In the genomic region with DNA sequence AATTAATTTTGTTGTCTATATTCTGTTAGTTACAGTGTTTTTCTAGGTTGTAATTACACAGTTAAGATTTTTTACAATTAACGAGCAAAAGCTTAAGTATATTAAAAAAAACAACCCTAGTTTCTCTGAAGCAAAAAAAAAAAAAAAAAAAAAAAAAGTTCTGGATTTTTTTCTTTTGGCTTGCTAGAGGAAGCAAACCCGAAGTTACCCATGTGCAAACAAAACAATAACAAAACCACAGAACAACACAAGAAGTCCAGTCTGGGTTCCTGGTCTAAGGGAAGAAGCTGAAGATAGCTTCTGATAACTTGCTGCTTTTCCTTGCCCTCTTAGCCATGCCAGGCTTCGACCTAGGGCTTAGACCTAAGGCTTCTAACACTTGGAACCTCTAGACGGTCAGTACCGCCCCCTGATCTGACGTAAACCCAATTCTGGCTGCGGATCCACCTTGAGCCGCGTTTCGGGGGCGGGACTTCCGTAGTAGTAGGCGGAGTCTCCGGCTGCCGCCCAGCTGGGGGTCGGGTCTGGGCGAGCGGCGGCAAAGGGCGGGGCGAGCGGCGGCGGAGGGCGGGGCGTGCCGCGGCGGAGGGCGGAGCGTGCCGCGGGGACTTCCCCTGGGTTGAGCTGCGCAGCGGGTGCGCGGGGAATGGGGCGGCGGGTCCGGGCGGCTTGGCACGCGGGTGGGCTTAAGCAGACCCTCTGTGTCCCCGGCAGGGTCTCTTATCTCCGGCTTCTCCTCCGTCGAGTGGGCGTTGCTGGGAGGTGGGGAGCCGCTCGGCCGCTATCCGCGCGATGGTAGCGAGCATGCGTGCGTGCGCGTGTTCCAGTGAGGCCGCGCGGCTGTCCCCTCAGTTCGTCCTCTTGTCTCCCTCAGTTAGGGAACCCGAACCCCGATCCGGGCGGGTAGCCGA, we compare ENCODE assay signal across 7 mouse cellular contexts. TPM values are rescaled to one million over a fixed set of nuclear protein-coding genes. Genes with fewer than 3 reads are reported as not detected.
DNase-seq lines count a peak whose midpoint lies in the region; ATAC-seq lines count a peak whose summit lies in the region.

A gene (plus strand): TSS at position 580 of the 911 bp plus-strand sequence.

- 0 out of 2 replicates have a peak within 1 kb of the TSS, but pooled peaks have one; percentile 3 for H3K27ac ChIP-seq in embryonic facial prominence, embryonic 11.5 days (replicated peaks; ENCODE audit: low read depth, low read length)
- peak within 1 kb of the TSS; percentile 90 for H3K27ac ChIP-seq in limb, embryonic 10.5 days
- peak within 1 kb of the TSS; percentile 53; the same call in 1 of the 2 replicates for H3K27ac ChIP-seq in midbrain, embryonic 13.5 days

- DNase-seq in adrenal gland, postnatal 14 days, result peak; percentile 97
- DNase-seq in embryonic facial prominence, embryonic 11.5 days (ENCODE audit: low spot score), result peak; percentile 95
- DNase-seq in kidney, adult 11 months, result peak; percentile 93
- DNase-seq in limb, embryonic 10.5 days (ENCODE audit: low spot score), result peak; percentile 95
- peak; percentile 98 for DNase-seq in spleen, adult 12 weeks (ENCODE audit: low spot score)

- H3K4me1 ChIP-seq in embryonic facial prominence, embryonic 11.5 days (ENCODE audit: control insufficient read depth, insufficient read depth, low read length), result no peaks in the 10 kb centered on the region
- H3K4me1 ChIP-seq in limb, embryonic 10.5 days, result peaks cover 6% of the 10 kb centered on the region; the same call in 1 of the 2 replicates
- peaks cover 8% of the 10 kb centered on the region for H3K4me1 ChIP-seq in midbrain, embryonic 13.5 days (replicated peaks)

- peak; percentile 96 for ATAC-seq in embryonic facial prominence, embryonic 11.5 days (replicated peaks; ENCODE audit: insufficient number of reproducible peaks, low FRiP score, low TSS enrichment, low read depth)
- peak; percentile 97 for ATAC-seq in granulocyte monocyte progenitor cell, adult 5-6 weeks (replicated peaks; ENCODE audit: poor library complexity, severe bottlenecking)
- ATAC-seq in midbrain, embryonic 13.5 days, result peak; percentile 98

- H3K36me3 ChIP-seq in embryonic facial prominence, embryonic 11.5 days (replicated peaks; ENCODE audit: control insufficient read depth, insufficient read depth, low read depth, low read length), result no peaks in the 10 kb centered on the region
- H3K36me3 ChIP-seq in limb, embryonic 10.5 days, result no peaks in the 10 kb centered on the region
- H3K36me3 ChIP-seq in midbrain, embryonic 13.5 days, result no peaks in the 10 kb centered on the region

- WGBS in embryonic facial prominence, embryonic 11.5 days, result 4% methylated on average over 51 of the region's 68 CpGs
- WGBS in limb, embryonic 10.5 days, result 4% methylated on average over 54 of the region's 68 CpGs
- 3% methylated on average over 66 of the region's 68 CpGs for WGBS in midbrain, embryonic 13.5 days

- no peaks in the 10 kb centered on the region for H3K27me3 ChIP-seq in embryonic facial prominence, embryonic 11.5 days (ENCODE audit: control insufficient read depth, insufficient read depth, low read length)
- no peaks in the 10 kb centered on the region for H3K27me3 ChIP-seq in limb, embryonic 10.5 days (ENCODE audit: low read depth, poor library complexity, severe bottlenecking)
- H3K27me3 ChIP-seq in midbrain, embryonic 13.5 days, result no peaks in the 10 kb centered on the region

- no peaks in the 10 kb centered on the region for H3K9me3 ChIP-seq in embryonic facial prominence, embryonic 11.5 days (replicated peaks; ENCODE audit: control insufficient read depth, low read length)
- no peaks in the 10 kb centered on the region for H3K9me3 ChIP-seq in limb, embryonic 10.5 days (replicated peaks)
- no peaks in the 10 kb centered on the region for H3K9me3 ChIP-seq in midbrain, embryonic 13.5 days

- peak within 1 kb of the TSS; percentile 85 for H3K4me2 ChIP-seq in embryonic facial prominence, embryonic 11.5 days (ENCODE audit: low read depth, low read length)
- peak within 1 kb of the TSS; percentile 75 for H3K4me2 ChIP-seq in midbrain, embryonic 13.5 days (replicated peaks)

- H3K9ac ChIP-seq in embryonic facial prominence, embryonic 11.5 days (replicated peaks; ENCODE audit: low read length), result peak within 1 kb of the TSS; percentile 76
- H3K9ac ChIP-seq in midbrain, embryonic 13.5 days (replicated peaks), result peak within 1 kb of the TSS; percentile 84

- peak within 1 kb of the TSS; percentile 66 for H3K4me3 ChIP-seq in embryonic facial prominence, embryonic 11.5 days (ENCODE audit: low read depth, low read length)
- peak within 1 kb of the TSS; percentile 77 for H3K4me3 ChIP-seq in limb, embryonic 10.5 days
- peak within 1 kb of the TSS; percentile 72 for H3K4me3 ChIP-seq in midbrain, embryonic 13.5 days (replicated peaks)

RNA-seq across cellular contexts. Expression of the gene that starts here (rescaled TPM):
- total RNA-seq in adrenal gland, postnatal 14 days (2021), result 28.5 and 34.1 TPM in 2 replicates
- polyA plus RNA-seq in embryonic facial prominence, embryonic 11.5 days (2014; fragmentation: Nextera tagmentation; extraction: Ambion mirVana), result 10.4 and 11.1 TPM in 2 replicates
- 3.5 and 6.7 TPM in 2 replicates for total RNA-seq in granulocyte monocyte progenitor cell, adult 5-6 weeks (2014; fragmentation: Nextera tagmentation)
- 8.3 and 17.2 TPM in 2 replicates for total RNA-seq in granulocyte monocyte progenitor cell, adult 5-6 weeks (2017)
- polyA plus RNA-seq in limb, embryonic 10.5 days (2016; fragmentation: Nextera tagmentation; extraction: Ambion mirVana), result 8.5 and 10.6 TPM in 2 replicates
- 5.5 and 7.6 TPM in 2 replicates for polyA plus RNA-seq in midbrain, embryonic 13.5 days (2015; fragmentation: Nextera tagmentation; extraction: Ambion mirVana)

Comparison
In these comparisons a context has a peak if more than half of its experiments do, and no peak if none do; other contexts are left out.
1. Peak in every context shown above with its lines: DNase-seq, ATAC-seq, H3K4me3 ChIP-seq and H3K27ac ChIP-seq.
2. H3K27ac ChIP-seq: peak in every context shown above with its lines; median percentile 90 in limb, embryonic 10.5 days; 53 in midbrain, embryonic 13.5 days; 3 in embryonic facial prominence, embryonic 11.5 days.